Mouse (Mus musculus) limb, embryonic 13.5 days (tissue): ENCODE measurements around the gene Dad1. TPM values are rescaled to one million over a fixed set of nuclear protein-coding genes. Genes with fewer than 3 reads are reported as not detected.

Experiments used
- ATAC-seq: fragments of 200-750 bp; cut with Nextera tagmentation; 2 replicates; pipeline ENCODE4 v1.8.0; 2017; ENCODE audit warnings: low read depth, moderate number of reproducible peaks, moderate TSS enrichment; ENCODE audit not compliant: low FRiP score
- H3K27ac ChIP-seq: fragments of 300-500 bp; sonication (generic); 2 replicates; pipeline ENCODE4 v1.5.1; 2015; ENCODE audit warnings: inconsistent platforms, mild to moderate bottlenecking, moderate library complexity
- H3K27me3 ChIP-seq: fragments of 300-500 bp; sonication (generic); 2 replicates; pipeline ENCODE4 v1.6.1; 2015; ENCODE audit warnings: mild to moderate bottlenecking, inconsistent platforms
- H3K36me3 ChIP-seq: fragments of 300-500 bp; sonication (generic); 2 replicates; pipeline ENCODE4 v1.6.1; 2015; ENCODE audit warnings: inconsistent platforms, mild to moderate bottlenecking, moderate library complexity
- H3K4me1 ChIP-seq: fragments of 300-500 bp; sonication (generic); 2 replicates; pipeline ENCODE4 v1.6.1; 2015; ENCODE audit warnings: inconsistent platforms
- H3K4me2 ChIP-seq: fragments of 300-500 bp; sonication (generic); replicated peaks from 2 replicates; pipeline ENCODE4 v1.6.1; 2015; ENCODE audit warnings: inconsistent platforms, mild to moderate bottlenecking, moderate library complexity
- H3K4me3 ChIP-seq: fragments of 300-500 bp; sonication (generic); 2 replicates; pipeline ENCODE4 v1.5.1; 2015; ENCODE audit warnings: moderate library complexity, mild to moderate bottlenecking, inconsistent platforms
- H3K9ac ChIP-seq: fragments of 300-500 bp; sonication (generic); 2 replicates; pipeline ENCODE4 v1.6.1; 2015; ENCODE audit warnings: mild to moderate bottlenecking, inconsistent platforms
- H3K9me3 ChIP-seq: fragments of 300-500 bp; sonication (generic); 2 replicates; pipeline ENCODE4 v1.6.1; 2016; ENCODE audit warnings: inconsistent platforms
- WGBS: fragments of 180-500 bp; shearing (Covaris S2); methylation state at CpG from one replicate; pipeline ENCODE4 v1.1.7; 2015; 5-methylcytosine and 5-hydroxymethylcytosine counted together
- polyA plus RNA-seq: library from polyadenylated mRNA; unstranded; fragments of >200 nt; fragmentation: Nextera tagmentation; extraction: Ambion mirVana; gene quantifications from 2 replicates; pipeline ENCODE4 v1.2.1, GENCODE M21; 2015

The Dad1 gene
- polyA plus RNA-seq, 1 experiment from 2014 or later = 357 TPM

GRCm38 (mm10) chr14:54210401-54210800, 43.5 kb downstream of the Dad1 start:
- H3K9ac ChIP-seq = no peak overlapping the region
- no peak overlapping the region for H3K27ac ChIP-seq
- no peak for ATAC-seq
- H3K4me1 ChIP-seq = peaks cover 4% of the 10 kb centered on the region
- no peaks in the 10 kb centered on the region for H3K27me3 ChIP-seq
- H3K4me3 ChIP-seq = no peak overlapping the region
- no peaks in the 10 kb centered on the region for H3K9me3 ChIP-seq
- no peak overlapping the region for H3K4me2 ChIP-seq
- no peaks in the 10 kb centered on the region for H3K36me3 ChIP-seq
- 89% methylated on average over 2 of the region's 2 CpGs for WGBS

DNA sequence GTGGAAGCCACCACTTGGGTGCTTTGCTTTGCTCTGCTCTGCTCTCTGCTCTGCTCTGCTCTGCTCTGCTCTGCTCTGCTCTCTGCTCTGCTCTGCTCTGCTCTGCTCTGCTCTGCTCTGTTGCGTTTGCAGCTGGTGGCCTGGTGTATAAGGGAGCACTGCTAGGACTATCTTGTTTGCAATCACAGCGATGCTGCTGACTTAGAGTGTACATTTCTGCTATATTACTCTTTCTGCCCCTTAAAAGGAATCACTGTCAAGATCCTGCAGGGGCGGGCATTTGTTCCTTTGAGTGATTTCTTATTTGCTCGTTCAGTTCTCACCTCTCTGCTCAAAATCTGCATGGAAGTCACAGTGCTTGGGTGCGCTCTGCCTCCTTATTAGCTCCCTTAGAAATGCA, 44.0 kb downstream of the Dad1 start:
- ATAC-seq = no peak

DNA sequence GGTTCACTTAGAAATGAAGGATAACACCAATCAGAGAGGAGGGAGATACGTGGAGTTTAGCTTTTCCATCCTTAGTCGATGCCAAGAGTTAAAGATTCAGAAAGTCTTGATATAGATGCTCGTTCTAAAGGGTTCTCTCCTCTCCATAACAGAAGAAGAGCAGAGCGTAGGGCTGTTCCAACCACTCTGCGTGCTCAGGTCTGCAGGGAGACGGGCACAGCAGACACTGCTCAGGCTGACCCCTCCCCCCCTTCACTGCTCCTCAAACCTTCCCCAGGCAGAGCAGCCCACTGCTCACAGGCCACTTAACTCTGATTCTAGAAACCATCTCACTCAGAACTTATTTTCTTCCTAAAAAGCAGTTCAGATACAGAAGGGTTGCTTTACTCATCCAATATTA, 45.2 kb downstream of the Dad1 start:
- 71% methylated on average over 6 of the region's 6 CpGs for WGBS
- H3K4me2 ChIP-seq = no peak overlapping the region
- H3K9ac ChIP-seq = no peak overlapping the region
- no peak for ATAC-seq
- H3K9me3 ChIP-seq = no peaks in the 10 kb centered on the region
- no peak overlapping the region for H3K4me3 ChIP-seq
- H3K36me3 ChIP-seq = no peaks in the 10 kb centered on the region
- H3K27ac ChIP-seq = no peak overlapping the region
- peaks cover 4% of the 10 kb centered on the region for H3K4me1 ChIP-seq
- no peaks in the 10 kb centered on the region for H3K27me3 ChIP-seq

More for the DNA sequence above, 44.0 kb downstream of the Dad1 start:
- H3K4me1 ChIP-seq = peaks cover 4% of the 10 kb centered on the region
- H3K36me3 ChIP-seq = no peaks in the 10 kb centered on the region
- H3K27ac ChIP-seq = no peak overlapping the region
- H3K9ac ChIP-seq = no peak overlapping the region
- no peak overlapping the region for H3K4me2 ChIP-seq
- H3K27me3 ChIP-seq = no peaks in the 10 kb centered on the region
- 80% methylated on average over 5 of the region's 5 CpGs for WGBS
- H3K4me3 ChIP-seq = no peak overlapping the region
- H3K9me3 ChIP-seq = no peaks in the 10 kb centered on the region

DNA sequence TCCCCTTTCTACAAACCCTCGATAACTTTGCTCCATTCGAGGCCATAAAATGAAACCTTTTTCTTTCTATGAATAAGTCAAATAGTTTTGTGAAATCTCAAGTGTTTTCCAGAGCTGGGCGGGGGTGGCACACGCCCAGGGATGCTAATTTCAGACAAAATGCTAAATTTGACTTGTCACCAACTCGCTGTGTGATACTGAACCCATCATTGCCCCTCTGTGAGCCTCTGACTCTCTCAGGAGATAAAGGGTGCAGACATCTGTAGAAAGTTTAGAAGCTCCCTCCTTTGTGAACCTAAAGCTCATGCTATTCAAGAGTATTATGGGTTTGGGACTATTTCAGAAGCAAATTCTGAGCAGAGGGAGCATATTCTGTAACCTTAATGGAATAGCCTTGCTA, 46.0 kb downstream of the Dad1 start:
- ATAC-seq = no peak
- Histone ChIP-seq H3K4me3 (no peak overlapping the region), H3K4me1 (peaks cover 4% of the 10 kb centered on the region), H3K36me3 (no peaks in the 10 kb centered on the region), H3K9me3 (no peaks in the 10 kb centered on the region), H3K9ac (no peak overlapping the region), H3K27ac (no peak overlapping the region), H3K27me3 (no peaks in the 10 kb centered on the region), H3K4me2 (no peak overlapping the region)
- 87% methylated on average over 5 of the region's 5 CpGs for WGBS

DNA sequence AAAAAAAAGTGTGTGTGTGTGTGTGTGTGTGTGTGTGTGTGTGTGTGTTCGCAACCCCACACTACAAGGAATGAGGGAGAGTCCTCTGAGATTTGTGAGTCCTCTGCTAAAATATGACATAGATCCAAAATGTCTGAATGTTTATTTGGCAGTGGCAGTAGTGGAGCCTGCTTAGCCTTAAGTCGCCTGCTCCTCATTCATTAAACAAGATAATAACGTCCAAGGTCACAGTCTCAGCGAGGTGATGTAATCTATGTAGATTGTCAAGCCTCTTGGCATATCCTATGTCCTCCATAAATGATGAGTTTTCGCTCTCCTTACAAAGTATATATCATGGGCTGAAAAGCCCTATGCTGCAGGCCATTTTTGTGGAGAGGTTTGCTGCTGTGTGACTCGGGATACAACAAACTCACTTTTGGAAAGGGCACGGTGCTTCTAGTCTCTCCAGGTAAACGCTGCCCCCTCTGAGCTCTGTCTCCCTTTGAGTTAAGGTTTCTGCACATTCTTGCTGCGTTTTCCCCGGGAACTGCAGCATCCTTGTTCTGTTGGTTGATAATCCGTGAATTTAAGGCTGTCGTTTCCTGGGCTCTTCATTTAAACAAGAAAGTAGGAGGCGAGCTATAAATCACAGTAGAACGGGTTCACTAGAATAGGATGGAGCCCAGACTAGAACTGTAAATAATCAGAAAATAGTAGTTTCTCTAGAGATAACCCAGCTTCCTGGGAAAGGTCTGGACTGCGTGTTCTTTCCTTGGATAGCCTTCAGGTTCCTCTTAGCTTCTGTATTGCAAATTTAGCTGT, 47.0 kb downstream of the Dad1 start:
- Histone ChIP-seq H3K4me1 (peaks cover 4% of the 10 kb centered on the region), H3K9me3 (no peaks in the 10 kb centered on the region), H3K36me3 (no peaks in the 10 kb centered on the region), H3K27me3 (no peaks in the 10 kb centered on the region), H3K4me3 (no peak overlapping the region), H3K9ac (no peak overlapping the region), H3K4me2 (no peak overlapping the region), H3K27ac (no peak overlapping the region)
- ATAC-seq = no peak
- 57% methylated on average over 15 of the region's 15 CpGs for WGBS

GRCm38 (mm10) chr14:54206309-54206708, 47.6 kb downstream of the Dad1 start:
- ATAC-seq = no peak
- H3K9ac ChIP-seq = no peak overlapping the region
- 63% methylated on average over 5 of the region's 5 CpGs for WGBS
- peaks cover 4% of the 10 kb centered on the region for H3K4me1 ChIP-seq
- H3K36me3 ChIP-seq = no peaks in the 10 kb centered on the region
- no peak overlapping the region for H3K4me3 ChIP-seq
- no peak overlapping the region for H3K4me2 ChIP-seq
- H3K27ac ChIP-seq = no peak overlapping the region
- no peaks in the 10 kb centered on the region for H3K27me3 ChIP-seq
- H3K9me3 ChIP-seq = no peaks in the 10 kb centered on the region

GRCm38 (mm10) chr14:54205904-54206303, 48.0 kb downstream of the Dad1 start:
- H3K27ac ChIP-seq = no peak overlapping the region
- H3K4me1 ChIP-seq = peaks cover 4% of the 10 kb centered on the region
- H3K36me3 ChIP-seq = no peaks in the 10 kb centered on the region
- no peaks in the 10 kb centered on the region for H3K9me3 ChIP-seq
- no peak overlapping the region for H3K9ac ChIP-seq
- no peak for ATAC-seq
- H3K27me3 ChIP-seq = no peaks in the 10 kb centered on the region
- H3K4me3 ChIP-seq = no peak overlapping the region
- 34% methylated on average over 6 of the region's 6 CpGs for WGBS
- no peak overlapping the region for H3K4me2 ChIP-seq

DNA sequence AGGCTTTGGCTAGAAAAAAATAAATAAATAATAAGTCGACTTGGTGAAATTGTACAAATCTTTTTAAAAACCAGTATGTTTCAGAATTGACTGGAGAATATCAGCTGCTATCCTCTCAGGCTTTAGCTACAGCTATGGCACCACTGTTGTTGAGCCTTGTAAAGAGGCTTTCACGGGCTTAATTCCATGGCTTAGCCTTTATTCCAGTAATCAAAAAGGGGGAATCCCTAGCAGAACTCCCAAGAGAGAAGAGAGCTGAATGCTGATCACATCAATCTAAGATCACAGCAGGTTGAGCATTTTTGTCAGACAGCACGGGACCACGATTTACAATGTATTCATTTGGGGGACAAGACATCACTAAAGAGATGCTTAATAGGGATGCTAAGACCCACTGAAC, 49.1 kb downstream of the Dad1 start:
- whole genome bisulfite sequencing = 78% methylated on average over 4 of the region's 4 CpGs

GRCm38 (mm10) chr14:54204311-54204710, 49.6 kb downstream of the Dad1 start:
- H3K9me3 ChIP-seq = no peaks in the 10 kb centered on the region
- ATAC-seq = no peak
- no peak overlapping the region for H3K4me2 ChIP-seq
- no peak overlapping the region for H3K27ac ChIP-seq
- no peaks in the 10 kb centered on the region for H3K36me3 ChIP-seq
- no peak overlapping the region for H3K4me3 ChIP-seq
- H3K4me1 ChIP-seq = peaks cover 4% of the 10 kb centered on the region
- no peak overlapping the region for H3K9ac ChIP-seq
- 79% methylated on average over 8 of the region's 8 CpGs for WGBS
- H3K27me3 ChIP-seq = no peaks in the 10 kb centered on the region

More for the DNA sequence above, 49.1 kb downstream of the Dad1 start:
- no peak overlapping the region for H3K27ac ChIP-seq
- H3K9ac ChIP-seq = no peak overlapping the region
- H3K4me1 ChIP-seq = peaks cover 4% of the 10 kb centered on the region
- no peak for ATAC-seq
- H3K4me3 ChIP-seq = no peak overlapping the region
- H3K36me3 ChIP-seq = no peaks in the 10 kb centered on the region
- H3K4me2 ChIP-seq = no peak overlapping the region
- H3K27me3 ChIP-seq = no peaks in the 10 kb centered on the region
- H3K9me3 ChIP-seq = no peaks in the 10 kb centered on the region

- no peak overlapping the region for H3K9ac ChIP-seq
- H3K36me3 ChIP-seq = no peaks in the 10 kb centered on the region
- no peak overlapping the region for H3K4me3 ChIP-seq
- WGBS = 89% methylated on average over 10 of the region's 10 CpGs
- no peak for ATAC-seq
- H3K27ac ChIP-seq = no peak overlapping the region
- H3K4me1 ChIP-seq = peaks cover 4% of the 10 kb centered on the region
- H3K4me2 ChIP-seq = no peak overlapping the region
- H3K9me3 ChIP-seq = no peaks in the 10 kb centered on the region
- H3K27me3 ChIP-seq = no peaks in the 10 kb centered on the region
Measured at GRCm38 (mm10) chr14:54203776-54204175, 50.1 kb downstream of the Dad1 start.

DNA sequence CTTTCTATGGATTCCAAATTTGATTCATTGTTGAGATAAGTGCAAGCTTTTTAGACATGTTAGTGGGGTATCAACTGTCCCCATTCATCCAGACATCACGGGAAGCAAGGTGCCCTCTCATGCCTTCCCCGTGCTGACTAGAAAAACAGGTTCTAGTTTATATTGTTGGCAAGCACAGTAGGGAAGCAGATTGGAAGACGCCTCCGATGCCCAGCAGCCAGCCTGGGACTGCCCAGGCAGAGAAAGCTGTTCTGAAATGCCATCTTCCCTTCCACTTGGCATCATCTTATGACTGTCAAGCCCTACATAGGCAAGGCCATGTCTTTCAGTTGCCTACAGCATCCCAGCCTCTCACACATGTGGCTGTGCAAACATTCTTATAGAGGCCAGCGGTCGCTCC, 50.7 kb downstream of the Dad1 start:
- ATAC-seq = no peak
- Histone ChIP-seq H3K4me3 (no peak overlapping the region), H3K27ac (no peak overlapping the region), H3K36me3 (no peaks in the 10 kb centered on the region), H3K27me3 (no peaks in the 10 kb centered on the region), H3K9me3 (no peaks in the 10 kb centered on the region), H3K4me1 (peaks cover 4% of the 10 kb centered on the region), H3K9ac (no peak overlapping the region), H3K4me2 (no peak overlapping the region)
- 94% methylated on average over 6 of the region's 6 CpGs for WGBS

DNA sequence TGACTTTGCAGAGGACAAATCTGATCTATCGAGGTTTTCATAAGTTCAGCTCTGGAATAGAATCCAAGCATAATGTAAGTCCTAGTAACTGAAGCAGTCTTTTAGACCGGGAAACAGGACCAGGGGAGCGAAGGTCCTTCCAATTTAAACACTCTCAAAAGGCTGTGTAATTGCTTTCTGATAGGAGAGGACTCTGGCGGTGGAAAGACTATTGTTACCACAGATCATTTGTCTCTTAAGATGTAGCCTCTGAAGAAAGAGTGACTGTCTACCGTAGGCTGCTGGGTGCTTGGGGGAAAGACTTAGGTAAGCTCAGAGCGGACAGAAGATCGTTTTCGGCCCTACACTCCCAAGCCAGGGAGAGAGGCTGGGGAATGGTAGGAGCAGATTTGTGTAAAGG, 53.5 kb downstream of the Dad1 start:
- no peak overlapping the region for H3K9ac ChIP-seq
- no peaks in the 10 kb centered on the region for H3K36me3 ChIP-seq
- H3K27ac ChIP-seq = no peak overlapping the region
- no peak overlapping the region for H3K4me3 ChIP-seq
- no peaks in the 10 kb centered on the region for H3K27me3 ChIP-seq
- no peak overlapping the region for H3K4me2 ChIP-seq
- no peaks in the 10 kb centered on the region for H3K9me3 ChIP-seq
- 78% methylated on average over 8 of the region's 8 CpGs for WGBS
- ATAC-seq = no peak
- H3K4me1 ChIP-seq = no peaks in the 10 kb centered on the region

GRCm38 (mm10) chr14:54199662-54200061, 54.2 kb downstream of the Dad1 start:
- Histone ChIP-seq H3K36me3 (no peaks in the 10 kb centered on the region), H3K4me3 (no peak overlapping the region), H3K9ac (no peak overlapping the region), H3K4me1 (no peaks in the 10 kb centered on the region), H3K9me3 (no peaks in the 10 kb centered on the region), H3K27ac (no peak overlapping the region), H3K4me2 (no peak overlapping the region), H3K27me3 (no peaks in the 10 kb centered on the region)
- 87% methylated on average over 8 of the region's 8 CpGs for WGBS
- no peak for ATAC-seq
